In genomic region chr3:146499431-146500002, GRCm38 (mm10) we compare ENCODE assay signal across 8 mouse cellular contexts. TPM values are rescaled to one million over a fixed set of nuclear protein-coding genes. Genes with fewer than 3 reads are reported as not detected.
DNase-seq lines count a peak whose midpoint lies in the region; ATAC-seq lines count a peak whose summit lies in the region.

Gene Spata1, minus strand, starts transcription at chr3:146499753.
Gene Gng5, plus strand, starts transcription at chr3:146499807.

- peak; percentile 89 for DNase-seq in MN1 (ENCODE audit: low spot score)
- DNase-seq in cerebellum, adult 8-10 months: peak; percentile 14
- DNase-seq in hindbrain, embryonic 10.5 days (ENCODE audit: low spot score): peak; percentile 91
- DNase-seq in layer of hippocampus, postnatal 10 days (ENCODE audit: low spot score in 2 of 2): peak; percentile 77 to 83
- DNase-seq in lung, postnatal 10 days: peak; percentile 91
- DNase-seq in ovary, postnatal 10 days (ENCODE audit: low spot score): peak; percentile 71
- peak; percentile 84 to 95 for DNase-seq in thymus, postnatal 10 days (ENCODE audit: low spot score in 2 of 2)

- H3K4me3 ChIP-seq in hindbrain, embryonic 10.5 days: peak within 1 kb of the TSS; percentile 89

- ATAC-seq in frontal cortex, adult (ENCODE audit: low TSS enrichment): peak; percentile 80

- H3K9me3 ChIP-seq in hindbrain, embryonic 10.5 days: no peaks in the 10 kb centered on the region

- under 1% methylated on average over 67 of the region's 88 CpGs for WGBS in hindbrain, embryonic 10.5 days

- H3K27ac ChIP-seq in hindbrain, embryonic 10.5 days: peak within 1 kb of the TSS; percentile 99

- peaks cover 24% of the 10 kb centered on the region for H3K4me1 ChIP-seq in hindbrain, embryonic 10.5 days (replicated peaks)

- H3K36me3 ChIP-seq in hindbrain, embryonic 10.5 days: peaks cover 19% of the 10 kb centered on the region

- H3K27me3 ChIP-seq in hindbrain, embryonic 10.5 days (ENCODE audit: insufficient read depth, poor library complexity, severe bottlenecking): no peaks in the 10 kb centered on the region

RNA-seq across cellular contexts. Expression of gene Spata1, which starts in this region (rescaled TPM):
- 5.0 and 5.5 TPM in 2 replicates for polyA plus RNA-seq in hindbrain, embryonic 10.5 days (2016; fragmentation: Nextera tagmentation; extraction: Ambion mirVana)
- 1 to 10 TPM; 3.2 to 3.3 TPM for total RNA-seq in layer of hippocampus, postnatal 10 days (2021)

RNA-seq across cellular contexts. Expression of gene Gng5, which starts in this region (rescaled TPM):
- polyA plus RNA-seq in hindbrain, embryonic 10.5 days (2016; fragmentation: Nextera tagmentation; extraction: Ambion mirVana): 1,255 and 1,284 TPM in 2 replicates
- total RNA-seq in layer of hippocampus, postnatal 10 days (2021): 10 to 100 TPM; 41.1 to 64.9 TPM

Comparison
In these comparisons a context has a peak if more than half of its experiments do, and no peak if none do; other contexts are left out.
1. Peak in every context shown above with its lines: DNase-seq, ATAC-seq, H3K4me3 ChIP-seq and H3K27ac ChIP-seq.
2. DNase-seq: peak in every context shown above with its lines; median percentile 91 in hindbrain, embryonic 10.5 days; 91 in lung, postnatal 10 days; 90 in thymus, postnatal 10 days; 89 in MN1; 80 in layer of hippocampus, postnatal 10 days; 71 in ovary, postnatal 10 days; 14 in cerebellum, adult 8-10 months.